Comparison of ENCODE assay signal across 7 mouse cellular contexts in genomic region chr12:71778137-71778536, GRCm38 (mm10). TPM values are rescaled to one million over a fixed set of nuclear protein-coding genes. Genes with fewer than 3 reads are reported as not detected.
DNase-seq lines count a peak whose midpoint lies in the region; ATAC-seq and TF ChIP-seq lines count a peak whose summit lies in the region.

No protein-coding gene starts in this region.

- DNase-seq in ZHBTc4 (ENCODE audit: low read depth, low spot score) = peak; percentile 68
- peak; percentile 50 for DNase-seq in embryonic facial prominence, embryonic 10.5 days (ENCODE audit: low spot score)
- DNase-seq in left cerebral cortex, adult 2 months (ENCODE audit: extremely low spot score in 1 of 2, low spot score in 2 of 2) = peak; percentile 33 to 38
- peak; percentile 71 for DNase-seq in midbrain, embryonic 14.5 days
- peak; percentile 11 for DNase-seq in yolk sac, embryonic 10.5 days (ENCODE audit: low spot score)

- 0 out of 2 replicates have a peak overlapping the region, but pooled peaks have one; percentile 34 for H3K9ac ChIP-seq in heart, embryonic 16.5 days (ENCODE audit: low read length)
- H3K9ac ChIP-seq in midbrain, embryonic 14.5 days (replicated peaks; ENCODE audit: low read length) = no peak overlapping the region

- WGBS in embryonic facial prominence, embryonic 10.5 days = 35% methylated on average over 14 of the region's 14 CpGs
- WGBS in heart, embryonic 16.5 days = 21% methylated on average over 14 of the region's 14 CpGs
- 33% methylated on average over 14 of the region's 14 CpGs for WGBS in midbrain, embryonic 14.5 days

- no peak; the same call in 1 of the 2 replicates for TF ChIP-seq CTCF in left cerebral cortex, adult 2 months (IDR thresholded peaks at IDR 0.05)

- H3K27me3 ChIP-seq in embryonic facial prominence, embryonic 10.5 days (replicated peaks; ENCODE audit: low read depth, poor library complexity, severe bottlenecking) = 0 out of 2 replicates have a peak, but pooled peaks cover 4% of the 10 kb centered on the region
- H3K27me3 ChIP-seq in heart, embryonic 16.5 days (ENCODE audit: control insufficient read depth, insufficient read depth, low read length) = no peaks in the 10 kb centered on the region
- no peaks in the 10 kb centered on the region for H3K27me3 ChIP-seq in midbrain, embryonic 14.5 days (ENCODE audit: control insufficient read depth, insufficient read depth, low read length)

- peaks cover 18% of the 10 kb centered on the region for H3K4me1 ChIP-seq in embryonic facial prominence, embryonic 10.5 days
- H3K4me1 ChIP-seq in heart, embryonic 16.5 days (ENCODE audit: control insufficient read depth, insufficient read depth, low read length) = peaks cover 6% of the 10 kb centered on the region; the same call in 1 of the 2 replicates
- peaks cover 5% of the 10 kb centered on the region; the same call in 1 of the 2 replicates for H3K4me1 ChIP-seq in midbrain, embryonic 14.5 days (ENCODE audit: control insufficient read depth, insufficient read depth, low read length)

- H3K36me3 ChIP-seq in embryonic facial prominence, embryonic 10.5 days (replicated peaks) = no peaks in the 10 kb centered on the region
- no peaks in the 10 kb centered on the region for H3K36me3 ChIP-seq in heart, embryonic 16.5 days (ENCODE audit: control insufficient read depth, insufficient read depth)
- H3K36me3 ChIP-seq in midbrain, embryonic 14.5 days (ENCODE audit: control insufficient read depth, insufficient read depth, low read length) = no peaks in the 10 kb centered on the region

- intact Hi-C loops in left cerebral cortex, adult 2 months (cut with DNase I) = no loop called here

- peak overlapping the region; percentile 29; the same call in 1 of the 2 replicates for H3K4me3 ChIP-seq in embryonic facial prominence, embryonic 10.5 days
- H3K4me3 ChIP-seq in heart, embryonic 16.5 days (ENCODE audit: low read length) = peak overlapping the region; percentile 36
- peak overlapping the region; percentile 44 for H3K4me3 ChIP-seq in left cerebral cortex, adult 2 months
- 0 out of 2 replicates have a peak overlapping the region, but pooled peaks have one; percentile 13 for H3K4me3 ChIP-seq in midbrain, embryonic 14.5 days (replicated peaks; ENCODE audit: low read depth, low read length)

- H3K27ac ChIP-seq in embryonic facial prominence, embryonic 10.5 days (replicated peaks) = no peak overlapping the region; the same call in 1 of the 2 replicates
- H3K27ac ChIP-seq in heart, embryonic 16.5 days (ENCODE audit: low read length) = no peak overlapping the region
- no peak overlapping the region for H3K27ac ChIP-seq in left cerebral cortex, adult 2 months
- no peak overlapping the region for H3K27ac ChIP-seq in midbrain, embryonic 14.5 days (replicated peaks; ENCODE audit: low read depth, low read length)

- ATAC-seq in heart, embryonic 16.5 days (replicated peaks; ENCODE audit: extremely low read depth, insufficient read depth, low FRiP score) = no peak
- no peak for ATAC-seq in midbrain, embryonic 14.5 days (ENCODE audit: low FRiP score, low TSS enrichment)
- ATAC-seq in erythroblast, adult 5-6 weeks (replicated peaks; ENCODE audit: low FRiP score, poor library complexity, severe bottlenecking) = no peak

- peak overlapping the region; percentile 59 for H3K4me2 ChIP-seq in heart, embryonic 16.5 days (ENCODE audit: low read depth, low read length)
- peak overlapping the region; percentile 44 for H3K4me2 ChIP-seq in midbrain, embryonic 14.5 days (ENCODE audit: low read length)

- H3K9me3 ChIP-seq in embryonic facial prominence, embryonic 10.5 days = no peaks in the 10 kb centered on the region
- no peaks in the 10 kb centered on the region for H3K9me3 ChIP-seq in heart, embryonic 16.5 days (replicated peaks; ENCODE audit: control insufficient read depth, low read length)
- no peaks in the 10 kb centered on the region for H3K9me3 ChIP-seq in midbrain, embryonic 14.5 days (ENCODE audit: control insufficient read depth, low read length)

RNA-seq across cellular contexts. Expression of gene Daam1, which starts 52.7 kb away (rescaled TPM):
- 7.3 and 7.4 TPM in 2 replicates for polyA plus RNA-seq in embryonic facial prominence, embryonic 10.5 days (2016; fragmentation: Nextera tagmentation; extraction: Ambion mirVana)
- polyA plus RNA-seq in heart, embryonic 16.5 days (2015; fragmentation: Nextera tagmentation; extraction: Ambion mirVana) = 21.6 and 21.7 TPM in 2 replicates
- 10 to 100 TPM; 48.0 to 55.0 TPM for total RNA-seq in left cerebral cortex, adult 2 months (2021)
- polyA plus RNA-seq in midbrain, embryonic 14.5 days (2014; fragmentation: Nextera tagmentation; extraction: Ambion mirVana) = 41.4 and 42.8 TPM in 2 replicates
- 39.4 and 45.4 TPM in 2 replicates for total RNA-seq in erythroblast, adult 5-6 weeks (2015; ENCODE audit: low replicate concordance)
- total RNA-seq in erythroblast, adult 5-6 weeks (2017; ENCODE audit: low replicate concordance) = 59.4 and 83.1 TPM in 2 replicates

Comparison
In these comparisons a context has a peak if more than half of its experiments do, and no peak if none do; other contexts are left out.
1. DNase-seq: peak in every context shown above with its lines; median percentile 71 in midbrain, embryonic 14.5 days; 68 in ZHBTc4; 50 in embryonic facial prominence, embryonic 10.5 days; 36 in left cerebral cortex, adult 2 months; 11 in yolk sac, embryonic 10.5 days.